Mouse (Mus musculus): ENCODE data around the gene Vmn1r9. TPM values are rescaled to one million over a fixed set of nuclear protein-coding genes. Genes with fewer than 3 reads are reported as not detected.
"Not testable (repeated sequence)": the region's sequence is repeated elsewhere in the genome, so short reads cannot be mapped to it uniquely, and the experiment has no call there.

The Vmn1r9 gene
- polyA plus RNA-seq (2016; fragmentation: Nextera tagmentation; extraction: Ambion mirVana) = not detected in 2 replicates

- Histone ChIP-seq H3K4me2 (replicated peaks) (no peak within 1 kb of the TSS), H3K9me3 (no peaks in the 10 kb centered on the region), H3K4me1 (no peaks in the 10 kb centered on the region), H3K27me3 (replicated peaks) (no peaks in the 10 kb centered on the region), H3K9ac (no peak within 1 kb of the TSS), H3K27ac (no peak within 1 kb of the TSS), H3K4me3 (no peak within 1 kb of the TSS), H3K36me3 (no peaks in the 10 kb centered on the region)
- 91% methylated on average over 2 of the region's 2 CpGs for WGBS
- no peak for ATAC-seq (ENCODE audit: low FRiP score, low read depth)
These were observed at the start of gene Vmn1r9 for GRCm38 (mm10) chr6:57066487-57066886. Vmn1r9 (plus strand) TSS chr6:57066787.

GRCm38 (mm10) chr6:57025224-57025623 lies 41.4 kb upstream of the Vmn1r9 start, which contains the start of gene Vmn1r7:
Vmn1r7 (minus strand) TSS chr6:57025324.
- not testable (repeated sequence) for H3K4me1 ChIP-seq; H3K27ac ChIP-seq; H3K36me3 ChIP-seq; ATAC-seq (ENCODE audit: low FRiP score, low read depth); H3K4me2 ChIP-seq (replicated peaks); H3K9ac ChIP-seq; H3K9me3 ChIP-seq; H3K4me3 ChIP-seq; H3K27me3 ChIP-seq (replicated peaks)
- 88% methylated on average over 2 of the region's 2 CpGs for WGBS

DNA sequence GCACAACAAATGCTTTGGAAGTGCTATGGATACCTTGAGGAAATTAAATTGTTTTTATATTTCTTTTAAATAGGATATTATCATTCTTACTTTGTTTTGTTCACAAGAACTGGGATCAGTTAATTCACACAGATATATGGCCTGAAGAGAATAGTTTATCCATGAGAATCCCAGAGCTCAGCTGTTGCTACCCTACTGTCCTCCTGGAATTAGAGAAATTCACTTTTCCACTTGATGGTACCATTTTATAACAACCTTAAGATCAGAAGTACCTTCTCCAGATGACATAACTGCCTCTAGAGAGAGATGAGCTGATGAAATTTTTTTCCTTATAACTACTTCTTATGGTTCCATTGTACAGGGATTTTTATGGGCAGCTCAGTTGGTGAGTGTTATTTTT lies 34.6 kb upstream of the Vmn1r9 start, which contains the start of gene Vmn1r8:
Gene Vmn1r8, plus strand, starts transcription at position 301 of the 400 bp plus-strand sequence.
- no peak within 1 kb of the TSS for H3K4me2 ChIP-seq (replicated peaks)
- no peaks in the 10 kb centered on the region for H3K9me3 ChIP-seq
- no peaks in the 10 kb centered on the region for H3K4me1 ChIP-seq
- no peak within 1 kb of the TSS for H3K27ac ChIP-seq
- no peaks in the 10 kb centered on the region for H3K27me3 ChIP-seq (replicated peaks)
- no peak within 1 kb of the TSS for H3K4me3 ChIP-seq
- no peaks in the 10 kb centered on the region for H3K36me3 ChIP-seq
- no peak within 1 kb of the TSS for H3K9ac ChIP-seq
- no peak for ATAC-seq (ENCODE audit: low FRiP score, low read depth)

- no peak overlapping the region for H3K27ac ChIP-seq
- no peaks in the 10 kb centered on the region for H3K27me3 ChIP-seq (replicated peaks)
- H3K36me3 ChIP-seq = no peaks in the 10 kb centered on the region
- no peaks in the 10 kb centered on the region for H3K4me1 ChIP-seq
- H3K9me3 ChIP-seq = no peaks in the 10 kb centered on the region
- H3K9ac ChIP-seq = no peak overlapping the region
- no peak overlapping the region for H3K4me3 ChIP-seq
- no peak for ATAC-seq (ENCODE audit: low FRiP score, low read depth)
- whole genome bisulfite sequencing = 88% methylated on average over 2 of the region's 2 CpGs
- H3K4me2 ChIP-seq (replicated peaks) = no peak overlapping the region
These were observed 31.9 kb upstream of the Vmn1r9 start for GRCm38 (mm10) chr6:57034674-57035073.

DNA sequence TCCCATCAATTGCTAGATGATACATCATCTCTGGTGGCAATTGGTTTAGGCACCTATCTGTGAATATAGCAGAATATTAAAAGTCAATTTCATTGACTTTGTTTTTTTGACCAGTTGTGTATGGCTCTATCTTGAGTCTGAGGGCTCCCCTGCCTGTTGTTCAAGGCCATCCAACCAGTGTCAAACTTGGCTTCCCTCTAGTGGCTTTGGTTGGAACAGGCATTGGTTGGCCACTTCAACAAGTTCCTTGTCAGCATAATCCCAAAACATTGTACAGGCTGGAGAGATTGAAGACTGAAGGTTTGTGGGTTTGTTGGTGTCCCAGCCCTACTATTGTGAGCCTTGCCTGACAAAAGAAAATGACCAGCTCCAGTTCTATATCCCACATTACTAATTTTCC lies 2.9 kb upstream of the Vmn1r9 start:
- Histone ChIP-seq H3K9me3 (no peaks in the 10 kb centered on the region), H3K9ac (no peak overlapping the region), H3K4me1 (no peaks in the 10 kb centered on the region), H3K27ac (no peak overlapping the region), H3K4me3 (no peak overlapping the region), H3K36me3 (no peaks in the 10 kb centered on the region), H3K27me3 (replicated peaks) (no peaks in the 10 kb centered on the region), H3K4me2 (replicated peaks) (no peak overlapping the region)
- ATAC-seq (ENCODE audit: low FRiP score, low read depth) = no peak

DNA sequence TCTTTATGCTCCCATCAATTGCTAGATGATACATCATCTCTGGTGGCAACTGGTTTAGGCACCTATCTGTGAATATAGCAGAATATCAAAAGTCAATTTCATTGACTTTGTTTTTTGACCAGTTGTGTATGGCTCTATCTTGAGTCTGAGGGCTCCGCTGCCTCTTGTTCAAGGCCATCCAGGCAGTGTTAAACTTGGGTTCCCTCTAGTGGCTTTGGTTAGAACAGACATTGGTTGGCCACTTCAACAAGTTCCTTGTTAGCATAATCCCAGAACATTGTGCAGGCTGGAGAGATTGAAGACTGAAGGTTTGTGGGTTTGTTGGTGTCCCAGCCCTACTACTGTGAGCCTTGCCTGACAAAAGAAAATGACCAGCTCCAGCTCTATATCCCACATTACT lies 39.8 kb downstream of the Vmn1r9 start:
- H3K27me3 ChIP-seq (replicated peaks) = no peaks in the 10 kb centered on the region
- no peaks in the 10 kb centered on the region for H3K4me1 ChIP-seq
- no peak for ATAC-seq (ENCODE audit: low FRiP score, low read depth)
- WGBS = 70% methylated on average over 1 of the region's 1 CpGs
- no peak overlapping the region for H3K9ac ChIP-seq
- H3K9me3 ChIP-seq = no peaks in the 10 kb centered on the region
- no peak overlapping the region for H3K4me2 ChIP-seq (replicated peaks)
- no peak overlapping the region for H3K4me3 ChIP-seq
- no peaks in the 10 kb centered on the region for H3K36me3 ChIP-seq
- H3K27ac ChIP-seq = no peak overlapping the region

DNA sequence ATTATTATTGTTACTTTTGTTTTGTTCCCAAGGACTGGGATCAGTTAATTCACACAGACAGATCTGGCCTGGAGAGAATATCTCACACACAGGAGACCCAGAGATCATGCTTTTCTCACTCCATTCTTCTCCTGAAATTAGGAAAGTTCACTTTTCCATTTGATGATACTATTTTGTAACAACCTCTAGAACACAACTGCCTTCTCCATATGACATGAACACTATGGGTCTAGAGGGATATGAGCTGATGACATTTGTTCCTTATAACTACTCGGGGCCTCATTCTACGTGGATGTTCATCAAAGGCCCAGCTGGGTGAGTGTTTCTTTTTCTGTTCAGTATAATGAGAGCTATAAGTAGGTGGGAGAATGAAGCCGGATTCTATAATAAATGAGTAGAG lies 42.6 kb downstream of the Vmn1r9 start, which contains the start of gene Vmn1r10:
Gene Vmn1r10, plus strand, starts transcription at position 301 of the 400 bp plus-strand sequence.
- no peak within 1 kb of the TSS for H3K27ac ChIP-seq
- ATAC-seq (ENCODE audit: low FRiP score, low read depth) = no peak
- H3K27me3 ChIP-seq (replicated peaks) = no peaks in the 10 kb centered on the region
- no peak within 1 kb of the TSS for H3K4me3 ChIP-seq
- no peaks in the 10 kb centered on the region for H3K36me3 ChIP-seq
- 93% methylated on average over 3 of the region's 3 CpGs for WGBS
- H3K9ac ChIP-seq = no peak within 1 kb of the TSS
- no peaks in the 10 kb centered on the region for H3K9me3 ChIP-seq
- H3K4me1 ChIP-seq = no peaks in the 10 kb centered on the region
- H3K4me2 ChIP-seq (replicated peaks) = no peak within 1 kb of the TSS

Other genes starting within 250 kb of the Vmn1r9 start
- gene Fkbp9, start 234.7 kb upstream of the Vmn1r9 start, polyA plus RNA-seq (2016; fragmentation: Nextera tagmentation; extraction: Ambion mirVana) = 52.8 and 55.2 TPM in 2 replicates
- 102 and 106 TPM in 2 replicates for gene Nt5c3, start 142.9 kb upstream of the Vmn1r9 start, polyA plus RNA-seq (2016; fragmentation: Nextera tagmentation; extraction: Ambion mirVana)
- gene Vmn1r4, start 142.8 kb upstream of the Vmn1r9 start, polyA plus RNA-seq (2016; fragmentation: Nextera tagmentation; extraction: Ambion mirVana) = 0.41 and 0.46 TPM in 2 replicates
- gene Vmn1r5, start 96.5 kb upstream of the Vmn1r9 start, polyA plus RNA-seq (2016; fragmentation: Nextera tagmentation; extraction: Ambion mirVana) = not detected in 2 replicates
- gene Vmn1r6, start 69.5 kb upstream of the Vmn1r9 start, polyA plus RNA-seq (2016; fragmentation: Nextera tagmentation; extraction: Ambion mirVana) = not detected in 2 replicates
- not detected in 2 replicates for gene Vmn1r7, start 41.5 kb upstream of the Vmn1r9 start, polyA plus RNA-seq (2016; fragmentation: Nextera tagmentation; extraction: Ambion mirVana)
- gene Vmn1r8, start 34.5 kb upstream of the Vmn1r9 start, polyA plus RNA-seq (2016; fragmentation: Nextera tagmentation; extraction: Ambion mirVana) = not detected in 2 replicates
- not detected in 2 replicates for gene Vmn1r10, start 42.7 kb downstream of the Vmn1r9 start, polyA plus RNA-seq (2016; fragmentation: Nextera tagmentation; extraction: Ambion mirVana)
- gene Vmn1r11, start 66.7 kb downstream of the Vmn1r9 start, polyA plus RNA-seq (2016; fragmentation: Nextera tagmentation; extraction: Ambion mirVana) = not detected in 2 replicates
- not detected in 2 replicates for gene Vmn1r12, start 90.1 kb downstream of the Vmn1r9 start, polyA plus RNA-seq (2016; fragmentation: Nextera tagmentation; extraction: Ambion mirVana)
- gene Vmn1r13, start 136.5 kb downstream of the Vmn1r9 start, polyA plus RNA-seq (2016; fragmentation: Nextera tagmentation; extraction: Ambion mirVana) = not detected in 2 replicates
- gene Vmn1r14, start 164.9 kb downstream of the Vmn1r9 start, polyA plus RNA-seq (2016; fragmentation: Nextera tagmentation; extraction: Ambion mirVana) = not detected in 2 replicates
- gene Vmn1r15, start 191.2 kb downstream of the Vmn1r9 start, polyA plus RNA-seq (2016; fragmentation: Nextera tagmentation; extraction: Ambion mirVana) = not detected in 2 replicates